Mouse (Mus musculus) ovary, adult 2 months (tissue): Measurements from ENCODE around the gene Slitrk3. TPM values are rescaled to one million over a fixed set of nuclear protein-coding genes. Genes with fewer than 3 reads are reported as not detected.

Experiments
- polyA plus RNA-seq: library from polyadenylated mRNA; depleted of rRNA; stranded (reverse); fragments of >200 nt; gene quantifications from 2 replicates; pipeline ENCODE4 v1.2.3, GENCODE M21; 2012; rRNA removed

Slitrk3 gene
- polyA plus RNA-seq, result 1.4 and 2.7 TPM in 2 replicates

GRCm38 (mm10) chr3:73057197-73057811 is at the start of gene Slitrk3:
Gene Slitrk3, minus strand, starts transcription at chr3:73057803.

Other genes with a start within 250 kb of the Slitrk3 start
- gene Sis, start 89.9 kb downstream of the Slitrk3 start, polyA plus RNA-seq, result 0.02 TPM in 1 of 2 replicates, not detected in the other